Mouse (Mus musculus): ENCODE data around the gene Skil.

- TF ChIP-seq CTCF (IDR thresholded peaks at IDR 0.05; ENCODE audit: low read depth, low read length) (no peak), POLR2A (IDR thresholded peaks at IDR 0.05; ENCODE audit: extremely low read depth, insufficient read depth, low read length) (no peak)
Measured at GRCm38 (mm10) chr3:31080791-31081502, 13.9 kb upstream of the Skil start.

All from liver, adult 2 months (tissue).